Mouse (Mus musculus) liver, embryonic 11.5 days (tissue): ENCODE data around the gene Btbd7. TPM values are rescaled to one million over a fixed set of nuclear protein-coding genes. Genes with fewer than 3 reads are reported as not detected.

Experiments
- ATAC-seq: fragments of 200-750 bp; cut with Nextera tagmentation; replicated peaks from 2 replicates; pipeline ENCODE4 v1.8.0; 2017; ENCODE audit warnings: moderate number of reproducible peaks, mild to moderate bottlenecking, moderate TSS enrichment, moderate library complexity; ENCODE audit not compliant: low FRiP score
- DNase-seq: peaks from one replicate; pipeline ENCODE4 v3.0.0-alpha.2; 2017; ENCODE audit warnings: low spot score
- H3K27ac ChIP-seq: fragments of 300-500 bp; sonication (generic); 2 replicates; pipeline ENCODE4 v1.5.1; 2014; ENCODE audit warnings: mild to moderate bottlenecking, low read depth, low read length, control low read depth
- H3K27me3 ChIP-seq: fragments of 300-500 bp; sonication (generic); replicated peaks from 2 replicates; pipeline ENCODE4 v1.6.1; 2014; ENCODE audit warnings: low read length, mixed read lengths; ENCODE audit not compliant: control insufficient read depth, insufficient read depth
- H3K36me3 ChIP-seq: fragments of 300-500 bp; sonication (generic); 2 replicates; pipeline ENCODE4 v1.6.1; 2014; ENCODE audit warnings: mild to moderate bottlenecking, low read length, moderate library complexity, mixed read lengths; ENCODE audit not compliant: control insufficient read depth, insufficient read depth
- H3K4me1 ChIP-seq: fragments of 300-500 bp; sonication (generic); replicated peaks from 2 replicates; pipeline ENCODE4 v1.6.1; 2014; ENCODE audit warnings: low read length, mixed read lengths; ENCODE audit not compliant: control insufficient read depth, insufficient read depth
- H3K4me2 ChIP-seq: fragments of 300-500 bp; sonication (generic); 2 replicates; pipeline ENCODE4 v1.6.1; 2014; ENCODE audit warnings: mild to moderate bottlenecking, control low read depth, moderate library complexity
- H3K4me3 ChIP-seq: fragments of 300-500 bp; sonication (generic); 2 replicates; pipeline ENCODE4 v1.5.1; 2014; ENCODE audit warnings: low read depth, low read length, control low read depth
- H3K9ac ChIP-seq: fragments of 300-500 bp; sonication (generic); 2 replicates; pipeline ENCODE4 v1.6.1; 2014; ENCODE audit warnings: low read depth, low read length, control low read depth
- H3K9me3 ChIP-seq: fragments of 300-500 bp; sonication (generic); 2 replicates; pipeline ENCODE4 v1.6.1; 2016; ENCODE audit warnings: low read length, inconsistent platforms, mixed read lengths; ENCODE audit not compliant: control insufficient read depth
- WGBS: fragments of 180-500 bp; shearing (Covaris S2); extraction: QIAGEN DNeasy Blood & Tissue Kit; methylation state at CpG from one replicate; pipeline ENCODE4 v1.1.7; 2014; 5-methylcytosine and 5-hydroxymethylcytosine counted together
- polyA plus RNA-seq: library from polyadenylated mRNA; unstranded; fragments of >200 nt; fragmentation: Nextera tagmentation; extraction: Ambion mirVana; gene quantifications from 2 replicates; pipeline ENCODE4 v1.2.1, GENCODE M21; 2014

Btbd7 gene
- polyA plus RNA-seq, 1 experiment from 2014 or later, result 11.1 TPM

DNA sequence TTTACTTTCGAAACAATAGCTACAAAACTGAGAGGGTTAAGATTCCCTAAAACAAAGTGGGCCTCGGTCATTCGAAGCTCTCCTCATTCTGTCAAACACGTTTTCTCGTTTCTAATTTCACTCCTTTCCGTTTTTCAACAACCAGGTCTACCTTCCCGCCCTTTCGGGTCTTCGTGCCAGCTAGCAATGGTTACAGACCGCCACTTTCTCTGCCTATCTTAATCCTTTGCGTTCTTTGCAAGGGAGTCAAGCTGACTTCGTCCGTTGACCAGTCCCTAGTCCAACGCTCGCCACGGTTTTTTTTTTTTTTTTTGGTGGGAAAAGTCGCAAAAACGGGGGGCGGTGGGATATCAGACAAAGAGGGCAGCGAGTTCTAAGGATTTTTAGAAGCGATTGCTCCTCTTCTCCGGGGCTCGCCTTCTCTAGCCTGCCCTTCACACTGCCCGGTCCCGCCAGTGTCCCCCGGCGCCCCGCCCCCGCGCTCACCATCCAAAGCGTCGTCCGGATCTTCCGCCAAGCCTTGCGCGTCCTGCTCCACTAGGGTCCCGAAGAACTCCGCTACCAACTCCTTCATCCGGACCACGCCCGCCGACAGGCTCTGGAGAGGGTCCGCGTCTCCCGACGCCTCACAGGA is 121.1 kb downstream of the Btbd7 start:
- peak; percentile 81 for ATAC-seq
- peak; percentile 40 for DNase-seq
- H3K4me1 ChIP-seq, result peaks cover 2% of the 10 kb centered on the region; the same call in 1 of the 2 replicates
- H3K27me3 ChIP-seq, result no peaks in the 10 kb centered on the region
- H3K27ac ChIP-seq, result peak overlapping the region; percentile 64
- WGBS, result 1% methylated on average over 46 of the region's 46 CpGs
- peak overlapping the region; percentile 74 for H3K4me2 ChIP-seq
- no peaks in the 10 kb centered on the region for H3K9me3 ChIP-seq
- no peaks in the 10 kb centered on the region; the same call in 1 of the 2 replicates for H3K36me3 ChIP-seq
- peak overlapping the region; percentile 84 for H3K4me3 ChIP-seq
- peak overlapping the region; percentile 66 for H3K9ac ChIP-seq

DNA sequence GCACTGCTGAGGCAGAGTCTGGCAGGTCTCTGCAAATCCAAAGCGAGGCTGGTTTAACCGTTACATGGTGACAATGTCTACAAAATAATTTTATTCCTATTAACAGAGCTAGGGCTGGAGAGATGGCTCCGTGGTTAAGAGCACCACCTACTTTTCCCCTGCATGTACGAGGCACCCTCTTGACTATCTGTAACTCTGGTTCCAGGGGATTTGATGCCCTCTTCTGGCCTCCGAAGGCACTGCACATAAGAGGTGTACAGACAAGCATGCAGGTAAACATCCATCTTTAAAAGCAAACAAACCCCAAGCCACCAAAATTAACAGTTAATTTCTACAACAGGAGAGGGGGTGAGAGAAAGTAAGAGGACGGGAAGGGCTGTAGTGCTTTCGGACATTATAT is 122.0 kb downstream of the Btbd7 start:
- no peak overlapping the region for H3K27ac ChIP-seq
- no peaks in the 10 kb centered on the region; the same call in 1 of the 2 replicates for H3K36me3 ChIP-seq
- peak overlapping the region; percentile 66 for H3K9ac ChIP-seq
- 70% methylated on average over 7 of the region's 7 CpGs for WGBS
- peak overlapping the region; percentile 74 for H3K4me2 ChIP-seq
- no peaks in the 10 kb centered on the region for H3K9me3 ChIP-seq
- H3K4me3 ChIP-seq, result peak overlapping the region; percentile 84
- peak; percentile 44 for DNase-seq
- ATAC-seq, result no peak
- no peaks in the 10 kb centered on the region for H3K27me3 ChIP-seq
- H3K4me1 ChIP-seq, result peaks cover 2% of the 10 kb centered on the region; the same call in 1 of the 2 replicates

DNA sequence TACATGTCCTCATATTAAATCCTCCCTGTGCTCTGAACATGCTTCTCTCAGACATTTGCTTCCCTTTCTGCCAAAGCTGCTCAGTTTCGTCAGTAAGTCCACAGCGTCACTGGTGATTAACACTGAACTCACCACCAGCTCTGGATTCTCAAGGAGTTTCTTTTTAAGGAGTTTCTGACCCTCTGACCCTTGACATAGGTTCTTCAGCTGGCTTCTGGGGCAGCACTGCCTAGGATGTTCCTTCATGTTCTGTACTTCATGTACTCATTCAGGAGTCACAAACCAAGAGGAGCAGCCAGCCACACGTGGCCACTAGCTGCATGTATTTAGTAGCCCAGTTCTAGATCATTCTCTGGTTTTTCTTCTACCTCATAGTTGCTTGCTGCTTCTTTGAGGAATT is 130.0 kb downstream of the Btbd7 start:
- Histone ChIP-seq H3K36me3 (0 out of 2 replicates have a peak, but pooled peaks cover 6% of the 10 kb centered on the region), H3K4me2 (no peak overlapping the region), H3K9ac (no peak overlapping the region), H3K27ac (no peak overlapping the region), H3K27me3 (no peaks in the 10 kb centered on the region), H3K4me3 (no peak overlapping the region), H3K4me1 (peaks cover 9% of the 10 kb centered on the region), H3K9me3 (no peaks in the 10 kb centered on the region)
- ATAC-seq, result no peak
- 79% methylated on average over 3 of the region's 3 CpGs for WGBS
- no peak for DNase-seq

DNA sequence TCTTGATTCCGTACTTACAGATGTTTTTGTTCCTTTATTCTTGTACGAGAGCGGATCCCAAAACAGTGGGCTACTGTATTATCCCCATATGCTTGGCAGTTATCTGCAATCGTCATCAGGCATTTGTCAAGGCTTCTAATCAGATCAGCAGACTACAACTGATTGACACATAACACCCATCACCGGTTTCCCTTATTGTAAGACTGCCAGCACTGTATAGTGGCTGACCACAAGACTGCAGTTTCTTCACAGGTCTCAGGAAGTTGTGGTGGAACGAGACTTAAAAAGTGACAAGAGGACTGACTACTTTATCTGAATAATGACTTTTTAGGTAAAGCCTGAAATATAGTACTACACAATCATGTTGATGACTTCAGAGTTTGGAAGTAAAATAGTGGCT is 133.4 kb downstream of the Btbd7 start:
- H3K27me3 ChIP-seq, result no peaks in the 10 kb centered on the region
- 0 out of 2 replicates have a peak, but pooled peaks cover 6% of the 10 kb centered on the region for H3K36me3 ChIP-seq
- peak overlapping the region; percentile 80 for H3K4me3 ChIP-seq
- H3K4me2 ChIP-seq, result peak overlapping the region; percentile 86
- no peaks in the 10 kb centered on the region for H3K9me3 ChIP-seq
- no peak for DNase-seq
- H3K27ac ChIP-seq, result peak overlapping the region; percentile 89
- H3K4me1 ChIP-seq, result peaks cover 18% of the 10 kb centered on the region
- 39% methylated on average over 6 of the region's 6 CpGs for WGBS
- ATAC-seq, result no peak
- H3K9ac ChIP-seq, result peak overlapping the region; percentile 86; the same call in 1 of the 2 replicates

DNA sequence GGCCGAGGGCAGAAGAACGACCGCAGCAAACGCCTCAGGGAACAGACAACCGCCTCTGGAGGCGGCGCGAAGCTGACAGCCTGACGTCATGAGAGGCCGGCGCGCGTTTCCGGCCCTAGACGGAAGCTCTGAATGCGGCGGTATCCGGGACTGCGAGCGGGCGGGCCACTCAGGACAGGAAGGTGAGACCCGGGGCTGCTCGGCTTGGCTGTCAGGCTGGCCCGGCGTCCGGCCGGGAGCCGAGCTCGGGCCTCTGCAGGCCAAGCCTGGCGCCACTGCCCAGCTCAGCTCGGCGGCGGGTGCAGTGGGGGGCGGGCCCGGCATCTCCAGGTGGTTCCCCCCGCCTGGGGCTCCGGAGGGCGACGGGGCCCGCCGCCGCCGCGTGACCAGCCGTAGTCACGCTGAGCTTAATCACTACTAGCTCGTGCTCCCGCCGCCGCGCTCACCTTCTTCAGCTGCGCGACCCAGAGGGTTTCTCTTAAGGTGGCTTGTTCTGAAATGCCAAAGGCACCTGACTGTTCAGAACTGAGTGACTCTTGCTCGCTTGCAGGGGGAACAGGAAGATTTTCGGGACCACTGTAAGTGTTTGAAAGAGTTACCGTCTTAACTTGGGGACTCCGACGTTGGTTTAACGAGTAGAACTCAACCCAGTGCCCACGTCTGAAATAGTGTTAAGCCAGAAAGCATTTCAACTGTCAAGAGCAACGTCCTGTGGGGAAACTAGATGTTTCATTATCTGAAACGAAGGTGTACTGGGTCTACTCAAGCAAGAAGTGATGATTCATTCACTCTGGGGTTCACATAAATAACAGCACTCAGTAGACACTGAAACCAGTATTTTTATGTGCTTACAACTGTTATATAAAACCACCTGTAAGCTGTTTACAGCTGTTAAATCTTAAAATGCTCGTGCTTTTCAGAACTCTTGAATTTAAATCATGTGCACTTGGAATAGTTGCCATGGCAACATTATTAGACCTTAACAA is 134.4 kb downstream of the Btbd7 start, which contains the start of the genes Moap1 and Tmem251:
Moap1 (minus strand) TSS at position 73 of the 986 bp plus-strand sequence.
Tmem251 (plus strand) TSS at position 174 of the 986 bp plus-strand sequence.
- H3K4me3 ChIP-seq, result peak within 1 kb of the TSS; percentile 80
- peaks cover 18% of the 10 kb centered on the region for H3K4me1 ChIP-seq

DNA sequence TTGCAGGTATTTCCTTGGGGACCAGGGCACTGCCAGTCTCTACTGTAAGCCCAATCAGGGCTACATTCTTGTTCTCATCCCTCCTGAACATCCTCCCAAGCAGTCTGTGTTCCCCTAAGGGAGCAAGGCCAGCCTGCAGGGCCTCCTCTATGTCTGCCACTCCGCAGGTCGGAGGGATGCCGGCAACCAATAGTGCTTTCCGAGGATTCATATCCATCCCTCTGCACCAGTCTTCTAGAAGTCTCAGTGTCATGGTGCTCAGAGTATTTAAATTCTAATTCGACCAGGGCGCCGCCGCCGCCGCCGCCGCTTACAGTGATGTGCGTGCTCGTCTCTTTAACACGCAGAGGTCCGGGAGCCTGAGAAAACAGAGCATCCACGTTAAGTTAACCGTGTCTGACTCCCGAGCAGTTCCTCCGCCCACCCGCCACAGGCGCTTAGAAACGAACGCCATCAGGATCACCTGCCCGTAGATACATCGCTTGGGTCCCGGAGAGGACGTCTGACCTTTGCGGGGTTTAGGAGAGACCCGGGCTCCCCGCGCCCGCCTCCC is 135.2 kb downstream of the Btbd7 start:
- 2% methylated on average over 33 of the region's 33 CpGs for WGBS
- ATAC-seq (peak; percentile 41), DNase-seq (no peak)
- Histone ChIP-seq H3K9ac (peak overlapping the region; percentile 86), H3K9me3 (no peaks in the 10 kb centered on the region), H3K36me3 (0 out of 2 replicates have a peak, but pooled peaks cover 2% of the 10 kb centered on the region), H3K27ac (peak overlapping the region; percentile 89; the same call in 1 of the 2 replicates), H3K4me2 (peak overlapping the region; percentile 86), H3K4me3 (peak overlapping the region; percentile 80), H3K4me1 (peaks cover 18% of the 10 kb centered on the region), H3K27me3 (no peaks in the 10 kb centered on the region)

More for the DNA sequence above, 134.4 kb downstream of the Btbd7 start, which contains the start of the genes Moap1 and Tmem251:
- Histone ChIP-seq H3K9ac (peak within 1 kb of the TSS; percentile 86), H3K27me3 (no peaks in the 10 kb centered on the region), H3K9me3 (no peaks in the 10 kb centered on the region), H3K36me3 (0 out of 2 replicates have a peak, but pooled peaks cover 6% of the 10 kb centered on the region), H3K27ac (peak within 1 kb of the TSS; percentile 89), H3K4me2 (peak within 1 kb of the TSS; percentile 86)
- DNase-seq, result peak; percentile 90
- WGBS, result under 1% methylated on average over 59 of the region's 63 CpGs
- peak; percentile 96 for ATAC-seq

DNA sequence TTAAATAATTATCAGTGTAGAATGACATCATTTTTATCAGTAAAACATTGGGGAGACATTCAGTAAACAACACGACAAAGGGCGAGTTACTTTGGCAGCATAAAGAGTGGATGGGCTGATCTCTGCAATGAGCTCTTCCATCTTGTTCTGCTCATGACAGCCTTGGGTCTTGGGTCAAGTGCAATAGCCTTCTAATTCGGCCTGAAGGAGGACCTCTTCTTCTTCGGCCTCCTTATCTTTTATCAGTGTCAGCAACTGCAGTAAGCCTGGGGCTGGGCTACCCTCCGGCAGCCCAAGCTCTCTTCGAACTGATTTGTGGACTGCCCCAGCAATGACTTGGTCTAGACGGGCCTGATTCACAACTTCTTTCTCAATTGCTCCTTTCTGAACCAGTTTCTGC is 136.2 kb downstream of the Btbd7 start:
- no peak for DNase-seq
- Histone ChIP-seq H3K4me1 (peaks cover 18% of the 10 kb centered on the region), H3K4me3 (no peak overlapping the region), H3K4me2 (peak overlapping the region; percentile 86; the same call in 1 of the 2 replicates), H3K27me3 (no peaks in the 10 kb centered on the region), H3K36me3 (no peaks in the 10 kb centered on the region), H3K9me3 (no peaks in the 10 kb centered on the region), H3K27ac (no peak overlapping the region), H3K9ac (no peak overlapping the region)
- ATAC-seq, result no peak
- 62% methylated on average over 7 of the region's 7 CpGs for WGBS

DNA sequence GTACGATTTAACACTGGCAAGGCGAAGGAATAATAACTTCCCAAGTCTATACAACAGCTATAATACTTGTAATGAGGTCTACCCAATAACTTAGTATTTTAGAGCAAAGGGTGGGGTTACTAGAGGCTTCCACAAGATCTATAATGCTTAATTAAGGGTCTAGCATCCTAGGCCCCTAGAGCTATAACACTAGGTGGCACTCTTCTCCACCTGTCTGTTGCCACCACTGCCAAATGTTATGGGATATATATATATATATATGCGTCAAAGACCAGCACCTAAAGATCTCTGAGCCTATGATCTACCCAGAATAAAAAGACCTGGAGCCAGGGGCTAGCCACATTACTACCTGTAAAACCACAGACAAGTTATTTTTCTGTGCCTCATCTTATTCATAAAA is 138.0 kb downstream of the Btbd7 start:
- H3K36me3 ChIP-seq, result no peaks in the 10 kb centered on the region
- no peak overlapping the region for H3K4me3 ChIP-seq
- H3K4me2 ChIP-seq, result no peak overlapping the region
- ATAC-seq, result no peak
- 62% methylated on average over 3 of the region's 3 CpGs for WGBS
- no peak overlapping the region for H3K9ac ChIP-seq
- DNase-seq, result no peak
- H3K9me3 ChIP-seq, result no peaks in the 10 kb centered on the region
- no peak overlapping the region for H3K27ac ChIP-seq
- H3K27me3 ChIP-seq, result no peaks in the 10 kb centered on the region
- peaks cover 16% of the 10 kb centered on the region for H3K4me1 ChIP-seq
